Mouse (Mus musculus) midbrain, embryonic 11.5 days (tissue): ENCODE measurements around the gene 2610301B20Rik. TPM values are rescaled to one million over a fixed set of nuclear protein-coding genes. Genes with fewer than 3 reads are reported as not detected.
A peak's percentile ranks its signal among the peaks of the same experiment; 100 is the strongest.

ENCODE experiments used
- ATAC-seq: fragments of 200-750 bp; cut with Nextera tagmentation; 2 replicates; pipeline ENCODE4 v1.8.0; 2017; ENCODE audit warnings: moderate TSS enrichment, moderate library complexity; ENCODE audit not compliant: low FRiP score
- DNase-seq: peaks from one replicate; pipeline ENCODE4 v3.0.0; 2015; ENCODE audit warnings: low spot score; ENCODE audit errors: missing footprints
- H3K27ac ChIP-seq: fragments of 300-500 bp; sonication (generic); 2 replicates; pipeline ENCODE4 v1.5.1; 2014; ENCODE audit warnings: low read depth, low read length
- H3K27me3 ChIP-seq: fragments of 300-500 bp; sonication (generic); 2 replicates; pipeline ENCODE4 v1.6.1; 2014; ENCODE audit warnings: mild to moderate bottlenecking, low read length, moderate library complexity, mixed read lengths; ENCODE audit not compliant: control insufficient read depth, insufficient read depth
- H3K36me3 ChIP-seq: fragments of 300-500 bp; sonication (generic); 2 replicates; pipeline ENCODE4 v1.6.1; 2014; ENCODE audit warnings: mild to moderate bottlenecking, low read length, moderate library complexity, mixed read lengths; ENCODE audit not compliant: control insufficient read depth, insufficient read depth
- H3K4me1 ChIP-seq: fragments of 300-500 bp; sonication (generic); 2 replicates; pipeline ENCODE4 v1.6.1; 2014; ENCODE audit warnings: low read length; ENCODE audit not compliant: control insufficient read depth, insufficient read depth
- H3K4me2 ChIP-seq: fragments of 300-500 bp; sonication (generic); 2 replicates; pipeline ENCODE4 v1.6.1; 2014; ENCODE audit warnings: mild to moderate bottlenecking, moderate library complexity
- H3K4me3 ChIP-seq: fragments of 300-500 bp; sonication (generic); 2 replicates; pipeline ENCODE4 v1.5.1; 2014; ENCODE audit warnings: low read depth, low read length
- H3K9ac ChIP-seq: fragments of 300-500 bp; sonication (generic); 2 replicates; pipeline ENCODE4 v1.6.1; 2014; ENCODE audit warnings: low read length
- H3K9me3 ChIP-seq: fragments of 300-500 bp; sonication (generic); 2 replicates; pipeline ENCODE4 v1.6.1; 2016; ENCODE audit warnings: low read length; ENCODE audit not compliant: control insufficient read depth
- WGBS: fragments of 180-500 bp; shearing (Covaris S2); extraction: QIAGEN DNeasy Blood & Tissue Kit; methylation state at CpG from one replicate; pipeline ENCODE4 v1.1.7; 2014; 5-methylcytosine and 5-hydroxymethylcytosine counted together
- polyA plus RNA-seq: library from polyadenylated mRNA; unstranded; fragments of >200 nt; fragmentation: Nextera tagmentation; extraction: Ambion mirVana; gene quantifications from 2 replicates; pipeline ENCODE4 v1.2.1, GENCODE M21; 2014

Gene 2610301B20Rik
- polyA plus RNA-seq, 1 experiment from 2014 or later = 63.8 TPM

GRCm38 (mm10) chr4:10918402-10918801 lies 44.1 kb downstream of the 2610301B20Rik start:
- no peak for DNase-seq
- no peaks in the 10 kb centered on the region for H3K36me3 ChIP-seq
- no peaks in the 10 kb centered on the region for H3K4me1 ChIP-seq
- H3K4me2 ChIP-seq = no peak overlapping the region
- H3K27ac ChIP-seq = no peak overlapping the region
- no peaks in the 10 kb centered on the region for H3K27me3 ChIP-seq
- ATAC-seq = no peak
- no peaks in the 10 kb centered on the region for H3K9me3 ChIP-seq
- 90% methylated on average over 8 of the region's 8 CpGs for WGBS
- H3K9ac ChIP-seq = no peak overlapping the region
- H3K4me3 ChIP-seq = no peak overlapping the region

DNA sequence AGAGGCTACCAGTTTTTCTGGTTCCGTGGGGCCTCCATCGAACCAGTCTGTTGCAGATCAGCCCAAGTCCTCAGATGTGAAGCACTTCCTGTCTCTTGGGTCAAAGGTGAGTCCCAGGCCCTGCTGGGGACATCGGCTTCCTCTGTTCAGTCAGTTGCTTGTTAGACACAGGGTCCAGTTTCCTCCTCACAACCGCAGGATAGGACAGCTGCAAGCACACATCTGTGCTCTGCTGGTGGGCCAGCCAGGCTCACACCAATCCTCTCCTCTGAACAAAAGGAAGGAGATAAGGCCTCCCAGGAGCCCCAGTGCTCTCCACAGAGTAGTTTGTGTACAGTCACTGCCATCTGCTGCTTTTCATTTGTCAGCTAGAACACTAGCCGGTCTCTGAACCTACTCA lies 44.8 kb downstream of the 2610301B20Rik start:
- Histone ChIP-seq H3K4me3 (no peak overlapping the region), H3K4me1 (no peaks in the 10 kb centered on the region), H3K4me2 (no peak overlapping the region), H3K27ac (no peak overlapping the region), H3K9ac (no peak overlapping the region), H3K9me3 (no peaks in the 10 kb centered on the region), H3K36me3 (no peaks in the 10 kb centered on the region), H3K27me3 (no peaks in the 10 kb centered on the region)
- 73% methylated on average over 5 of the region's 5 CpGs for WGBS
- no peak for ATAC-seq
- no peak for DNase-seq

DNA sequence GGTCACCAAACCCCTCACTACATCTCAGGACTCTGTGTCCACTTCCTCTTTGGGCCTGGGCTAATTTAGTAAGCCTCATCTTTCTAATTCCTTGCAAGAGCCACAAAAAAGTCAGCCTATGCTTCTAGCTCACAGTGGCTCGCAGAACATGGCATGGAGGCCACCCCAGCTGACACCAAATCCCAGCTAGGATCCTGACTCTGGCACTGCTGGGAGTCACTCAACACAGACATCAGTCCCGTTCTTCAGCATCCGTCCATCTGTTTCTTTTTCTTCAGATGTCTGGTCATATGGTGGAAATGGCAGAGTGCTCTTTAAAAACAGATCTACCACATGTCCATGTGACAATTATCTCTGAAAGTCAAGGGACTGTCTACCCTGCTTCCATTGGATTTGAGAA lies 45.2 kb downstream of the 2610301B20Rik start:
- H3K9me3 ChIP-seq = no peaks in the 10 kb centered on the region
- ATAC-seq = no peak
- no peak for DNase-seq
- no peaks in the 10 kb centered on the region for H3K27me3 ChIP-seq
- no peak overlapping the region for H3K4me2 ChIP-seq
- H3K4me3 ChIP-seq = no peak overlapping the region
- no peaks in the 10 kb centered on the region for H3K4me1 ChIP-seq
- H3K27ac ChIP-seq = no peak overlapping the region
- WGBS = 87% methylated on average over 3 of the region's 3 CpGs
- H3K36me3 ChIP-seq = no peaks in the 10 kb centered on the region
- H3K9ac ChIP-seq = no peak overlapping the region

DNA sequence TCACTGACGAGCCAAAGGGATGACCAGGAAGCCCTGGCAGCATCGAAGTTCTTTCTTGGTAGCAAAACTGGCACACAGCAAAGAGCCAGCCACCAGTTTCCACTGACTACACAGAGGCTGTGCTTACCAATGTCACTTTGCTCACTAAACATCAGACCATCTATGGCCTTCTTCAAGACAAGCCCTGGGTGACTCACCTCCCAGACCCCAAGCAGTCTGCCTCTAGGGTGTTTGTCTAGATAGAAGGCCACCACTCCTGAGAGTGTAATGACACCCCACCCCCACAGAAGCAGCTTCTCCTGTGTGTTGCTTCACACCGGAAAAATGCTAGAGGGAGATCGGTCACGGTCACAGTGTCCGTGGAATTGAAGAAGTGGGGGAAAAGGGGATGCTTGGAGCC lies 45.7 kb downstream of the 2610301B20Rik start:
- Histone ChIP-seq H3K9ac (no peak overlapping the region), H3K4me2 (no peak overlapping the region), H3K9me3 (no peaks in the 10 kb centered on the region), H3K27me3 (no peaks in the 10 kb centered on the region), H3K36me3 (no peaks in the 10 kb centered on the region), H3K4me1 (no peaks in the 10 kb centered on the region), H3K27ac (no peak overlapping the region), H3K4me3 (no peak overlapping the region)
- ATAC-seq = no peak
- WGBS = 88% methylated on average over 6 of the region's 6 CpGs
- DNase-seq = no peak

DNA sequence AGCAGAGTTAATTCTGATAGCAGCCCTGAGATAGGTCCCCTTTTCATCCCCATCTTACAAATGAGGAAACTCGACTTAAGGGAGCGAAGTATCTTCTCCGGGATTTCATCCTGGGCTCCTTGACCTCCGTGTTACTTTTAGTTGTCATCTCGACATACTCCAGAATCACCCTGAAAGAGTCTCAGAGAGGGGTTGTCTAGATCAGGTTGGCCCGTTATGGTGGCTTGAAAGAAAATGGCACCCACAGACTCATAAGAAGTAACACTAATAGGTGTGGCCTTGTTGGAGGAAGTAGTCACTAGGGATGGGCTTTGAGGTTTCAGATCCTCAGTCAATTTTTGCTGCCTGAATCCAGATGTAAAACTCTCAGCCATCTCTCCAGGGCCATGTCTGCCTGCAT lies 46.3 kb downstream of the 2610301B20Rik start:
- no peak overlapping the region for H3K4me3 ChIP-seq
- no peaks in the 10 kb centered on the region for H3K4me1 ChIP-seq
- H3K9me3 ChIP-seq = no peaks in the 10 kb centered on the region
- H3K4me2 ChIP-seq = no peak overlapping the region
- no peaks in the 10 kb centered on the region for H3K36me3 ChIP-seq
- 86% methylated on average over 6 of the region's 6 CpGs for WGBS
- no peak overlapping the region for H3K9ac ChIP-seq
- ATAC-seq (no peak), DNase-seq (no peak)
- H3K27me3 ChIP-seq = no peaks in the 10 kb centered on the region
- H3K27ac ChIP-seq = no peak overlapping the region

- Histone ChIP-seq H3K4me3 (no peak overlapping the region), H3K9ac (no peak overlapping the region), H3K27ac (no peak overlapping the region), H3K9me3 (no peaks in the 10 kb centered on the region), H3K27me3 (no peaks in the 10 kb centered on the region), H3K4me2 (no peak overlapping the region), H3K4me1 (no peaks in the 10 kb centered on the region), H3K36me3 (no peaks in the 10 kb centered on the region)
- ATAC-seq (no peak), DNase-seq (no peak)
- WGBS = 79% methylated on average over 6 of the region's 6 CpGs
Observed at GRCm38 (mm10) chr4:10923180-10923579, 48.9 kb downstream of the 2610301B20Rik start.

GRCm38 (mm10) chr4:10924140-10924539 lies 49.8 kb downstream of the 2610301B20Rik start:
- ATAC-seq (no peak), DNase-seq (no peak)
- Histone ChIP-seq H3K36me3 (no peaks in the 10 kb centered on the region), H3K4me3 (no peak overlapping the region), H3K9ac (no peak overlapping the region), H3K4me2 (no peak overlapping the region), H3K9me3 (no peaks in the 10 kb centered on the region), H3K27me3 (no peaks in the 10 kb centered on the region), H3K27ac (no peak overlapping the region), H3K4me1 (no peaks in the 10 kb centered on the region)
- whole genome bisulfite sequencing = 80% methylated on average over 2 of the region's 2 CpGs

- Histone ChIP-seq H3K9ac (no peak overlapping the region), H3K27ac (no peak overlapping the region), H3K4me2 (no peak overlapping the region), H3K4me3 (no peak overlapping the region), H3K9me3 (no peaks in the 10 kb centered on the region), H3K27me3 (no peaks in the 10 kb centered on the region), H3K4me1 (no peaks in the 10 kb centered on the region), H3K36me3 (no peaks in the 10 kb centered on the region)
- ATAC-seq (no peak), DNase-seq (peak; percentile 64)
- WGBS = 87% methylated on average over 5 of the region's 5 CpGs
Observed at GRCm38 (mm10) chr4:10924541-10924940, 50.2 kb downstream of the 2610301B20Rik start.

GRCm38 (mm10) chr4:10926416-10926815 lies 52.1 kb downstream of the 2610301B20Rik start:
- Histone ChIP-seq H3K9ac (no peak overlapping the region), H3K27ac (no peak overlapping the region), H3K27me3 (no peaks in the 10 kb centered on the region), H3K4me1 (no peaks in the 10 kb centered on the region), H3K4me2 (no peak overlapping the region), H3K4me3 (no peak overlapping the region), H3K36me3 (no peaks in the 10 kb centered on the region), H3K9me3 (no peaks in the 10 kb centered on the region)
- WGBS = 87% methylated on average over 4 of the region's 4 CpGs
- DNase-seq = no peak
- no peak for ATAC-seq

DNA sequence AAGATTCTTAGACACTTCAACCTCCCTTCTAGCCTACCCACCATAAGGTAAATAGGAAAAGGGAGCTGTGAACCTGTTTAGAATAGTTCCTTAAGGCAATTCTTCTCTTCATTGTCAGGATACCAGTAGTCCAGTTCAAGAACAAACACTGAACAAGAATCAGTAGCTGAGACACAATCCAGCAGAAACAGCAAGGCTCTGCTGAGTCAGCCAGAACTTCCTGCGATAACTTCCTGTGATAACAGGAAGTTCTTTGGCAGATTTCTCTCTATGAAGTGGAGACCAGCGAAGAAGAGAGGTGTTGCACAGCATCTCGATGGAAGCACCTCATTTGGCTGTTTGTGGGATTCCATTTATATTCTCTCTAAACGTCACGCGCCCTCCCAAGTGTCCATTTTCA lies 53.9 kb downstream of the 2610301B20Rik start:
- 96% methylated on average over 6 of the region's 6 CpGs for WGBS
- DNase-seq (no peak), ATAC-seq (no peak)
- Histone ChIP-seq H3K4me2 (no peak overlapping the region), H3K36me3 (no peaks in the 10 kb centered on the region), H3K27me3 (no peaks in the 10 kb centered on the region), H3K4me3 (no peak overlapping the region), H3K4me1 (no peaks in the 10 kb centered on the region), H3K9me3 (no peaks in the 10 kb centered on the region), H3K27ac (no peak overlapping the region), H3K9ac (no peak overlapping the region)
